Comparison of ENCODE assay signal across 1 mouse cellular context in the genomic region with DNA sequence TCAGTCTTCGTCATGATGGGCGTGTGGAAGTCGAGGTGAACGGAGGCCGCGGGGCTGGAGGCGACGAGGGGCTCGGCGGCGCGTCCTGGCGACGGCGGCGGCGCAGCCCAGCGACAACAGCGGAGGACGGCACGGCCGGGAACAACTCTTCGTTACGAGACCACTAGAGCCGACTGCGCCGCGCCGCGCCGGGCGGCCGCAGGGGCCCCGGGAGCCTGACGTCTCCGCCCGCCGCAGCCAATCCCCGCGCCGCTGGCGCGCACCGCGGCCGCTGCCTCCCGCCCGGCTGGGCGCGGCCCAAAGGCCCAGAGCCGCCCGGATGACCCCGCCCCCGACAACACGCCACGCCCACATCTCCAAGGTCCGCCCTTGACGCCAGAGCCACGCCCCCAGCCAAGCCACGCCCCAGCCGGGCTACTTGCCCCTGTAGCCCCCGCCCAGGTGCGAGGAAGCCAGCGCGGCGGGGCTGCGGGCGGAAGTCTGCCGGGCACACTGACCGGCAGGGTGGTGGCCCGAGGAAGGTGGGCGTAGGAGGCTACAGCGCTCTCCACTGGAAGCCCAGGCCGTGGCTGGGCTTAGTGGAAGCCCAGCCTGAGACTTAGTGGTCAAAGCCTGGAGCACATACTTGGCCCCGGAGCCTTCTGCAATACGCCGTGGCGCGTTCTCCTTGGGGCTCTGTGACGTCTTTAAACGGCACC.
TF ChIP-seq lines count a peak whose summit lies in the region.

Gene Atp1b3 (minus strand): TSS at position 302 of the 698 bp plus-strand sequence.

TF ChIP-seq in CH12.LX, 34 proteins besides CTCF, POLR2A, EP300 and RAD21 (continued from another document):
- TF ChIP-seq MAZ (IDR thresholded peaks at IDR 0.05; ENCODE audit: low read depth, low read length) (peak; percentile 60), CHD2 (IDR thresholded peaks at IDR 0.05; ENCODE audit: low read length) (no peak), BHLHE40 (IDR thresholded peaks at IDR 0.05; ENCODE audit: low read depth, low read length) (no peak), CHD1 (IDR thresholded peaks at IDR 0.05; ENCODE audit: low read depth, low read length) (no peak), UBTF (IDR thresholded peaks at IDR 0.05; ENCODE audit: low read depth, low read length) (no peak), MXI1 (IDR thresholded peaks at IDR 0.05; ENCODE audit: low read depth, low read length) (peak; percentile 51; the same call in 1 of the 2 replicates), MYC (IDR thresholded peaks at IDR 0.05; ENCODE audit: low read depth, low read length) (no peak), NELFE (IDR thresholded peaks at IDR 0.05; ENCODE audit: low read depth, low read length) (peak; percentile 84), ZKSCAN1 (IDR thresholded peaks at IDR 0.05; ENCODE audit: borderline replicate concordance, low read depth, low read length) (no peak), ETS1 (conservative IDR thresholded peaks at IDR 0.05; ENCODE audit: low read depth, low read length) (no peak), NRF1 (IDR thresholded peaks at IDR 0.05; ENCODE audit: low read depth, low read length) (peak; percentile 62; the same call in 1 of the 2 replicates), ZMIZ1 (IDR thresholded peaks at IDR 0.05; ENCODE audit: low read depth, low read length) (peak; percentile 63), TBP (conservative IDR thresholded peaks at IDR 0.05; ENCODE audit: low read depth, low read length) (peak; percentile 51; the same call in 1 of the 2 replicates), ZC3H11A (IDR thresholded peaks at IDR 0.05; ENCODE audit: low read depth, low read length) (no peak), JUND (conservative IDR thresholded peaks at IDR 0.05; ENCODE audit: low read depth, low read length) (no peak), RCOR1 (conservative IDR thresholded peaks at IDR 0.05; ENCODE audit: low read depth, low read length) (no peak), E2F4 (IDR thresholded peaks at IDR 0.05; ENCODE audit: insufficient replicate concordance, low read depth, low read length) (no peak), POLR2AphosphoS2 (IDR thresholded peaks at IDR 0.05; ENCODE audit: low read depth, low read length) (no peak), IRF4 (IDR thresholded peaks at IDR 0.05; ENCODE audit: low read depth, low read length) (peak; percentile 6; the same call in 1 of the 2 replicates), JUN (IDR thresholded peaks at IDR 0.05; ENCODE audit: insufficient read depth, low read depth, low read length) (no peak), MEF2A (IDR thresholded peaks at IDR 0.05; ENCODE audit: borderline replicate concordance, low read depth, low read length) (no peak), USF2 (conservative IDR thresholded peaks at IDR 0.05; ENCODE audit: low read depth, low read length) (no peak), TCF12 (IDR thresholded peaks at IDR 0.05; ENCODE audit: low read depth, low read length) (peak; percentile 73), MAX (IDR thresholded peaks at IDR 0.05; ENCODE audit: low read length) (no peak; the same call in 1 of the 2 replicates), SMC3 (IDR thresholded peaks at IDR 0.05; ENCODE audit: low read depth, low read length) (no peak), MAFK (IDR thresholded peaks at IDR 0.05; ENCODE audit: insufficient replicate concordance, low read length) (no peak), ZNF384 (IDR thresholded peaks at IDR 0.05; ENCODE audit: low read depth, low read length) (no peak), PAX5 (IDR thresholded peaks at IDR 0.05; ENCODE audit: low read length) (no peak), HCFC1 (IDR thresholded peaks at IDR 0.05; ENCODE audit: low read depth, low read length) (peak; percentile 41; the same call in 1 of the 2 replicates)
TF ChIP-seq in CH12.LX: peak in this region for 10.
